Comparison of ENCODE assay signal across 8 mouse cellular contexts in genomic region chr4:154634001-154634400, GRCm38 (mm10). TPM values are rescaled to one million over a fixed set of nuclear protein-coding genes. Genes with fewer than 3 reads are reported as not detected.
DNase-seq lines count a peak whose midpoint lies in the region; ATAC-seq and TF ChIP-seq lines count a peak whose summit lies in the region.
"Had no signal": no experiment of that assay in that cellular context is flagged by ENCODE, and none has a peak within 500 bp of the region (broad histone marks: within the 10 kb centered on the region; RNA-seq: fewer than 3 reads in every experiment).

No protein-coding gene starts in this region.

- DNase-seq in left cerebral cortex, adult 2 months (ENCODE audit: extremely low spot score in 1 of 2, low spot score in 2 of 2): no peak
- DNase-seq in left cerebral cortex, adult 8-10 months (ENCODE audit: low spot score in 2 of 2): no peak
- no peak for DNase-seq in limb, embryonic 14.5 days (ENCODE audit: low spot score)
- no peak for DNase-seq in adipocyte (ENCODE audit: low spot score)
- DNase-seq in right cerebral cortex, adult 2 months (ENCODE audit: low spot score in 2 of 2): no peak

- H3K27me3 ChIP-seq in forebrain, embryonic 16.5 days (replicated peaks; ENCODE audit: control insufficient read depth, insufficient read depth, low read length): 0 out of 2 replicates have a peak, but pooled peaks cover 5% of the 10 kb centered on the region
- peaks cover 4% of the 10 kb centered on the region; the same call in 1 of the 2 replicates for H3K27me3 ChIP-seq in limb, embryonic 14.5 days (ENCODE audit: control insufficient read depth, insufficient read depth, low read length)
- H3K27me3 ChIP-seq in small intestine, adult 2 months (ENCODE audit: control insufficient read depth, insufficient read depth, low read length): peaks cover 12% of the 10 kb centered on the region

- 22% methylated on average over 3 of the region's 3 CpGs for WGBS in forebrain, embryonic 16.5 days
- WGBS in limb, embryonic 14.5 days: 31% methylated on average over 3 of the region's 3 CpGs
- 35% methylated on average over 3 of the region's 3 CpGs for WGBS in small intestine, adult 2 months

- intact Hi-C loops in left cerebral cortex, adult 2 months (cut with DNase I): loop anchor here (2.0 kb wide), 1 partner anchor 79 kb away; no protein-coding TSS in a partner anchor

- H3K36me3 ChIP-seq in forebrain, embryonic 16.5 days (ENCODE audit: control insufficient read depth, insufficient read depth): no peaks in the 10 kb centered on the region
- 0 out of 2 replicates have a peak, but pooled peaks cover 3% of the 10 kb centered on the region for H3K36me3 ChIP-seq in limb, embryonic 14.5 days (ENCODE audit: control insufficient read depth, insufficient read depth, low read length)
- H3K36me3 ChIP-seq in small intestine, adult 2 months (ENCODE audit: control insufficient read depth, insufficient read depth, low read length): no peaks in the 10 kb centered on the region

- TF ChIP-seq POLR2A in limb, embryonic 14.5 days (IDR thresholded peaks at IDR 0.05; ENCODE audit: borderline replicate concordance, extremely low read depth, insufficient read depth, insufficient read length): no peak
- no peak for TF ChIP-seq POLR2A in small intestine, adult 2 months (IDR thresholded peaks at IDR 0.05; ENCODE audit: low read depth, low read length)

- H3K4me3 ChIP-seq in left cerebral cortex, adult 2 months: peak overlapping the region; percentile 44
- H3K4me3 ChIP-seq in forebrain, embryonic 16.5 days (replicated peaks; ENCODE audit: low read length): peak overlapping the region; percentile 51
- H3K4me3 ChIP-seq in limb, embryonic 14.5 days (replicated peaks; ENCODE audit: low read length): peak overlapping the region; percentile 77
- H3K4me3 ChIP-seq in small intestine, adult 2 months (ENCODE audit: low read depth, low read length): peak overlapping the region; percentile 91; the same call in 1 of the 2 replicates

- H3K9ac ChIP-seq in forebrain, embryonic 16.5 days (replicated peaks; ENCODE audit: low read depth, low read length): peak overlapping the region; percentile 78
- H3K9ac ChIP-seq in limb, embryonic 14.5 days (ENCODE audit: low read depth, low read length, severe bottlenecking): peak overlapping the region; percentile 89

- no peaks in the 10 kb centered on the region for H3K9me3 ChIP-seq in forebrain, embryonic 16.5 days (ENCODE audit: control insufficient read depth, low read length)
- H3K9me3 ChIP-seq in limb, embryonic 14.5 days (ENCODE audit: control insufficient read depth, low read length): no peaks in the 10 kb centered on the region

- H3K4me2 ChIP-seq in forebrain, embryonic 16.5 days (ENCODE audit: low read length): peak overlapping the region; percentile 80
- peak overlapping the region; percentile 89 for H3K4me2 ChIP-seq in limb, embryonic 14.5 days (replicated peaks; ENCODE audit: low read depth, low read length, severe bottlenecking)

- peak overlapping the region; percentile 78; the same call in 1 of the 2 replicates for H3K27ac ChIP-seq in left cerebral cortex, adult 2 months
- H3K27ac ChIP-seq in forebrain, embryonic 16.5 days (ENCODE audit: low read length): peak overlapping the region; percentile 14; the same call in 1 of the 2 replicates
- H3K27ac ChIP-seq in limb, embryonic 14.5 days (replicated peaks; ENCODE audit: low read depth, low read length): peak overlapping the region; percentile 97
- peak overlapping the region; percentile 12; the same call in 1 of the 2 replicates for H3K27ac ChIP-seq in small intestine, adult 2 months (ENCODE audit: insufficient read depth, low read depth, low read length)

- peaks cover 68% of the 10 kb centered on the region for H3K4me1 ChIP-seq in forebrain, embryonic 16.5 days (replicated peaks; ENCODE audit: control insufficient read depth, insufficient read depth, low read length)
- peaks cover 30% of the 10 kb centered on the region for H3K4me1 ChIP-seq in limb, embryonic 14.5 days (ENCODE audit: control insufficient read depth, insufficient read depth, low read length)
- peaks cover 5% of the 10 kb centered on the region; the same call in 1 of the 2 replicates for H3K4me1 ChIP-seq in small intestine, adult 2 months (ENCODE audit: control insufficient read depth, insufficient read depth, insufficient read length, low read length)

- ATAC-seq in forebrain, embryonic 16.5 days: no peak
- no peak for ATAC-seq in limb, embryonic 14.5 days (ENCODE audit: low FRiP score, low read depth)

- TF ChIP-seq CTCF in left cerebral cortex, adult 2 months (IDR thresholded peaks at IDR 0.05): no peak
- TF ChIP-seq CTCF in small intestine, adult 2 months (IDR thresholded peaks at IDR 0.05; ENCODE audit: extremely low read depth, insufficient read length, insufficient replicate concordance, low read depth, low read length): no peak

RNA-seq across cellular contexts. Expression of gene Prdm16, which starts 2.7 kb away (rescaled TPM):
- 1 to 10 TPM; 8.2 to 9.6 TPM for total RNA-seq in left cerebral cortex, adult 2 months (2021)
- total RNA-seq in left cerebral cortex, adult 8-10 months (2022): 10 to 100 TPM in 3 of 4 experiments, 1 to 10 TPM in 1; 9.1 to 11.7 (median 11.2) TPM
- 29.8 and 35.0 TPM in 2 replicates for polyA plus RNA-seq in forebrain, embryonic 16.5 days (2015; fragmentation: Nextera tagmentation; extraction: Ambion mirVana)
- 11.7 and 15.3 TPM in 2 replicates for polyA plus RNA-seq in limb, embryonic 14.5 days (2012; rRNA removed)
- 25.6 and 40.0 TPM in 2 replicates for polyA plus RNA-seq in limb, embryonic 14.5 days (2014; fragmentation: Nextera tagmentation; extraction: Ambion mirVana)
- 4.9 and 15.5 TPM in 2 replicates for polyA plus RNA-seq in small intestine, adult 2 months (2012; rRNA removed)

RNA-seq across cellular contexts. Expression of gene Actrt2, which starts 33.7 kb away (rescaled TPM):
- not detected for total RNA-seq in left cerebral cortex, adult 2 months (2021)
- not detected for total RNA-seq in left cerebral cortex, adult 8-10 months (2022)
- not detected in 2 replicates for polyA plus RNA-seq in forebrain, embryonic 16.5 days (2015; fragmentation: Nextera tagmentation; extraction: Ambion mirVana)
- not detected in 2 replicates for polyA plus RNA-seq in limb, embryonic 14.5 days (2012; rRNA removed)
- polyA plus RNA-seq in limb, embryonic 14.5 days (2014; fragmentation: Nextera tagmentation; extraction: Ambion mirVana): not detected in 2 replicates
- not detected in 2 replicates for polyA plus RNA-seq in small intestine, adult 2 months (2012; rRNA removed)
- total RNA-seq: hematopoietic stem cell, adult 5-6 weeks had no signal

Comparison
In these comparisons a context has a peak if more than half of its experiments do, and no peak if none do; other contexts are left out.
1. H3K27ac ChIP-seq: peak in every context shown above with its lines; median percentile 97 in limb, embryonic 14.5 days; 78 in left cerebral cortex, adult 2 months; 14 in forebrain, embryonic 16.5 days; 12 in small intestine, adult 2 months.